Mouse (Mus musculus) G1E (cell line): ENCODE results near the gene Mob4. TPM values are rescaled to one million over a fixed set of nuclear protein-coding genes. Genes with fewer than 3 reads are reported as not detected.

Experiments
- ATAC-seq: 2 replicates; pipeline ENCODE4 v1.8.0; 2016; ENCODE audit warnings: mild to moderate bottlenecking; ENCODE audit not compliant: insufficient number of reproducible peaks, poor library complexity, low FRiP score, severe bottlenecking; ENCODE audit errors: extremely low read depth
- DNase-seq: peaks from one replicate; pipeline ENCODE4 v3.0.0; 2012; ENCODE audit warnings: low spot score
- H3K27me3 ChIP-seq: 2 replicates; pipeline ENCODE4 v1.6.1; 2012; ENCODE audit warnings: mild to moderate bottlenecking, low read length, inconsistent platforms; ENCODE audit not compliant: insufficient read depth
- H3K36me3 ChIP-seq: replicated peaks from 2 replicates; pipeline ENCODE3; 2012; ENCODE audit warnings: mild to moderate bottlenecking, inconsistent platforms
- H3K4me1 ChIP-seq: 2 replicates; pipeline ENCODE4 v1.6.1; 2012; ENCODE audit warnings: low read depth, low read length, inconsistent platforms, mixed read lengths; ENCODE audit not compliant: insufficient read depth
- H3K4me3 ChIP-seq: 2 replicates; pipeline ENCODE4 v1.5.1; 2012; ENCODE audit warnings: low read depth, mild to moderate bottlenecking, inconsistent platforms, low read length, moderate library complexity, mixed read lengths
- H3K9me3 ChIP-seq: replicated peaks from 2 replicates; pipeline ENCODE4 v1.6.1; 2012; ENCODE audit warnings: inconsistent platforms
- CTCF ChIP-seq: IDR thresholded peaks from 2 replicates; pipeline ENCODE4 v1.5.1; 2012; ENCODE audit warnings: low read depth, low read length, inconsistent platforms, mixed read lengths
- GATA1 ChIP-seq: IDR thresholded peaks from 2 replicates; pipeline ENCODE4 v1.6.1; 2012; ENCODE audit warnings: borderline replicate concordance, low read length, inconsistent platforms, mixed read lengths
- GATA2 ChIP-seq: IDR thresholded peaks from 2 replicates; pipeline ENCODE4 v1.6.1; 2012; ENCODE audit warnings: low read depth, low read length, inconsistent platforms, borderline replicate concordance
- POLR2AphosphoS5 ChIP-seq: IDR thresholded peaks from 2 replicates; pipeline ENCODE4 v1.6.1; 2012; ENCODE audit warnings: low read depth, low read length, inconsistent platforms; ENCODE audit not compliant: insufficient replicate concordance
- TAL1 ChIP-seq: conservative IDR thresholded peaks from 2 replicates; pipeline ENCODE4 v1.6.1; 2012; ENCODE audit warnings: low read depth, low read length, inconsistent platforms, mixed read lengths
- polyA plus RNA-seq: library from polyadenylated mRNA; stranded (reverse); fragments of >175 nt; gene quantifications from 2 replicates; pipeline ENCODE4 v1.2.3, GENCODE M21; 2012
- total RNA-seq, 2 experiments: library from RNA; stranded (forward) in 1 of 2; stranded (reverse) in 1 of 2; fragments of 200-1000 nt in 1 of 2; fragments of >200 nt in 1 of 2; fragmentation: Nextera tagmentation in 1 of 2; gene quantifications; 2 replicates each; pipeline ENCODE4 v1.2.3; 2014 to 2017

Gene Mob4
- total and polyA plus RNA-seq, 3 experiments, result 7.7 to 124 (median 65.2) TPM

- H3K27me3 ChIP-seq, result no peaks in the 10 kb centered on the region
- ATAC-seq, result no peak
- peaks cover 71% of the 10 kb centered on the region for H3K36me3 ChIP-seq
- no peak overlapping the region for H3K4me3 ChIP-seq
- peaks cover 1% of the 10 kb centered on the region; the same call in 1 of the 2 replicates for H3K4me1 ChIP-seq
- no peak for DNase-seq
- H3K9me3 ChIP-seq, result no peaks in the 10 kb centered on the region
- TF ChIP-seq TAL1 (no peak), GATA2 (no peak), GATA1 (no peak), CTCF (no peak), POLR2AphosphoS5 (no peak)
Measured at GRCm38 (mm10) chr1:55145556-55145955, 14.5 kb downstream of the Mob4 start.

DNA sequence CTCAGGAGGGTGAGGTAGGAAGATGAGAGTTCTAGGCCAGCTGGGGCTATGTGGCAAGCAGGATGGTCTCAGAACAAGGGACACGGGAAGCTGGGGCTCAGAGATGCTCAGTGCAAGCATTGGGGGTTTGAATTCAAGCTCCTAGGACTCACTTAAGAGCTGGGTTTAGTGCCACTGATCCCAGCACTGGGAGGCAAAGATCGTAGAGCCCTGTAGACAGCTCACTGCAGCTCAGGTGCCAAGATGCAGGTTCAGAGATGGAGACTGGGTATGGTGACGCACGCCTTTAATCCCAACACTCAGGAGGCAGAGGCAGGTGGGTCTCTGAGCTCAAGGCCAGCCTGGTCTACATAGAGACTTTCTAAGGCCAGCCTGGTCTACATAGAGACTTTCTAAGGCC lies 26.3 kb downstream of the Mob4 start:
- DNase-seq (no peak), ATAC-seq (no peak)
- H3K36me3 ChIP-seq, result peaks cover 78% of the 10 kb centered on the region
- H3K9me3 ChIP-seq, result no peaks in the 10 kb centered on the region
- no peak overlapping the region for H3K4me3 ChIP-seq
- H3K27me3 ChIP-seq, result no peaks in the 10 kb centered on the region
- H3K4me1 ChIP-seq, result peaks cover 2% of the 10 kb centered on the region; the same call in 1 of the 2 replicates
- TF ChIP-seq POLR2AphosphoS5 (no peak), GATA2 (no peak), TAL1 (no peak), GATA1 (no peak), CTCF (no peak)

GRCm38 (mm10) chr1:55158211-55158610 lies 27.2 kb downstream of the Mob4 start:
- DNase-seq, result no peak
- no peak for ATAC-seq
- H3K4me1 ChIP-seq, result peaks cover 2% of the 10 kb centered on the region; the same call in 1 of the 2 replicates
- no peak overlapping the region for H3K4me3 ChIP-seq
- H3K36me3 ChIP-seq, result peaks cover 71% of the 10 kb centered on the region
- no peaks in the 10 kb centered on the region for H3K9me3 ChIP-seq
- H3K27me3 ChIP-seq, result no peaks in the 10 kb centered on the region
- TF ChIP-seq GATA1 (no peak), TAL1 (no peak), GATA2 (no peak), CTCF (no peak), POLR2AphosphoS5 (no peak)

DNA sequence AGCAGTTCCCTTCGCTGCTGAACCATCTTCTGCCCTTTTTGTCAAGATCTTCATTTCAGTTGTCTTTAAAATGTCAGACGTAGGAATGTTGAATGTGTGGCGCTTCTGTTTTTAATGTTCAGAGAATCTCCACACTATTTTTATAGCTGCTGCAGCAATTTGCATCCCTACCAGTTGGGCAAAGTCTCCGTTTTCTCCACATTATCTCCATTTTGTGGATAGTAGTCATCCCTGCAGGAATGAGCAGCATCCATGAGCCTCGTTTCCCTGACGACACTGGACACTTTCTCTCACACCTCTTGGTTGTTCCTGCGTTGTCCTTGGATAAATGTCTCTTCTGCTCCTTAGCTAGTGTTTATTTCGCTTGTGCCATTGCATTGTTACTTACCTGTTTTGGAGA lies 27.8 kb downstream of the Mob4 start:
- no peak for DNase-seq
- H3K9me3 ChIP-seq, result no peaks in the 10 kb centered on the region
- H3K4me1 ChIP-seq, result peaks cover 2% of the 10 kb centered on the region; the same call in 1 of the 2 replicates
- H3K36me3 ChIP-seq, result peaks cover 65% of the 10 kb centered on the region
- TF ChIP-seq GATA2, result no peak
- TF ChIP-seq GATA1, result no peak
- TF ChIP-seq POLR2AphosphoS5, result no peak
- no peak for TF ChIP-seq CTCF
- TF ChIP-seq TAL1, result no peak
- H3K4me3 ChIP-seq, result no peak overlapping the region
- H3K27me3 ChIP-seq, result 0 out of 2 replicates have a peak, but pooled peaks cover under 1% of the 10 kb centered on the region
- ATAC-seq, result no peak

DNA sequence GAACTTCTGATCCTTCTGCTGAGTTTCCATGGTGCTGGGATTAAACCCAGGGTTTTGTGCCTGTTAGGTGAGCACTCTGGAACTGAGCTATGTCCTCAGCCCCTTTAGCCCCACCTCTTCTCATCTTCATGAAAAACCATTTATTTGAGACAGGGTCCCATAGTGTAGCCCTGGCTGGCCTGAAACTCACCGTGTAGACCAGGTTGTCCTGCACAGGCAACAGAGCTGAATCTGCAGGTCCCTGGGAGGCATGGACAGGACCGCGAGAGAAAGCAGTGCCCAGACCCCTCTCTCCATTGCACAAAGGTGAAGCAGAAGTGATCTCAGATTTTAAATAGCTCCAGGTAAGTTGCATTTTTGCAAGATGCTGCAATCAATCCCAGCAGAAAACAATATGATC lies 29.2 kb downstream of the Mob4 start:
- no peak for ATAC-seq
- Histone ChIP-seq H3K4me3 (no peak overlapping the region), H3K9me3 (no peaks in the 10 kb centered on the region), H3K27me3 (peaks cover 5% of the 10 kb centered on the region; the same call in 1 of the 2 replicates), H3K36me3 (peaks cover 55% of the 10 kb centered on the region), H3K4me1 (peaks cover 4% of the 10 kb centered on the region; the same call in 1 of the 2 replicates)
- DNase-seq, result no peak
- TF ChIP-seq POLR2AphosphoS5, result no peak
- no peak for TF ChIP-seq GATA2
- TF ChIP-seq CTCF, result no peak
- no peak for TF ChIP-seq TAL1
- no peak for TF ChIP-seq GATA1

DNA sequence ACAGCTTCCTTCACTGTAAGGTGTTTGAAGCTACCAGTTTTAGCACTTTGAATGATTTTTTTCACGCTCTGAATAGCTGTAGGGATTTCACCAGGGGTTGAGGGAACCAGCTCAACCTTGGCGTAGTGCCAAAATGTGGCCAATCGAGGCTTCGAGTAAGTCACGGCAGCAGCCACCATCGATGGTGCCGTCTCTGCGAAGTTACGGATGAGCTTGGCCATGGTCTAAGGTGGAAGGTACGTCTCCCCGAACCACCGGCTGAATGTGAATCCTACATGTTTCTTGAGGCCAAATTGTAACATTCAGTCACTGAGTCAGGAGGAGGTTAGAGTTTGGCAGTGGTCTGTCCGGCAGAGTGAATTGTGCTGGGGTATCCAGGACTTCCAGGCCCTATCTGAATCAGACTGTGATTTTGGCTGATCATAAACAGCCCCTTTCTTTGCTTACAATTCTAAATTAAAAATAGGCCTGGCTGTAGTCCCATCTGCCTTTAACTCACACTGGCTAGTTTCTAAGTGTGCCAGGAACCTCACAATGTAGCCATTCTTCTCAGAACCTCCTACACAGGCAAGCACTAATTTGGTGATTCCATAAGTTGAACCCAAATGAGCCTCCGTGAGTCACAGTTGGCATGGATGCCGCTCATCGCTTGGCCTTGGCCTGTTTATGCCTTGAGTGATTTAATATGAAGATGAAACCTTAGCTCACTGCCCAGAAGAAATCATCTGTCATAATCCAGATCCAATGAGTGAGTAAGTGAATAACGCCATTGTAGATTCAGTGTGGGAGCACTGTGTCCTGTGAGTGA lies 30.0 kb downstream of the Mob4 start:
- no peak for TF ChIP-seq TAL1
- no peak for TF ChIP-seq GATA1
- no peak for TF ChIP-seq POLR2AphosphoS5
- no peak for TF ChIP-seq CTCF
- TF ChIP-seq GATA2, result no peak
- ATAC-seq (no peak), DNase-seq (no peak)
- Histone ChIP-seq H3K4me1 (peaks cover 4% of the 10 kb centered on the region; the same call in 1 of the 2 replicates), H3K27me3 (peaks cover 5% of the 10 kb centered on the region; the same call in 1 of the 2 replicates), H3K9me3 (no peaks in the 10 kb centered on the region), H3K4me3 (no peak overlapping the region), H3K36me3 (peaks cover 47% of the 10 kb centered on the region)
